Mouse (Mus musculus) ES-E14 (cell line): Measurements from ENCODE around the gene Grid2.

ENCODE experiments used
- MAFK ChIP-seq: IDR thresholded peaks from 2 replicates; pipeline ENCODE4 v1.6.1; 2014; ENCODE audit warnings: mild to moderate bottlenecking, low read depth, low read length, inconsistent platforms; ENCODE audit not compliant: insufficient read depth
- ZNF384 ChIP-seq: IDR thresholded peaks from 2 replicates; pipeline ENCODE4 v1.6.1; 2012; ENCODE audit warnings: low read depth, low read length, inconsistent platforms

GRCm38 (mm10) chr6:64064704-64065103 is 809.0 kb downstream of the Grid2 start:
- TF ChIP-seq ZNF384 = no peak
- no peak for TF ChIP-seq MAFK
